Mouse (Mus musculus) heart, embryonic 15.5 days (tissue): ENCODE data around the gene Pcsk5. TPM values are rescaled to one million over a fixed set of nuclear protein-coding genes. Genes with fewer than 3 reads are reported as not detected.

Source experiments
- ATAC-seq: fragments of 200-750 bp; cut with Nextera tagmentation; replicated peaks from 2 replicates; pipeline ENCODE4 v1.8.0; 2017; ENCODE audit warnings: low read depth, moderate TSS enrichment; ENCODE audit not compliant: insufficient number of reproducible peaks, insufficient read depth, low FRiP score
- H3K27ac ChIP-seq: fragments of 300-500 bp; sonication (generic); 2 replicates; pipeline ENCODE4 v1.5.1; 2015; ENCODE audit warnings: mild to moderate bottlenecking, inconsistent platforms
- H3K27me3 ChIP-seq: fragments of 300-500 bp; sonication (generic); 2 replicates; pipeline ENCODE4 v1.6.1; 2015; ENCODE audit warnings: inconsistent platforms
- H3K36me3 ChIP-seq: fragments of 300-500 bp; sonication (generic); 2 replicates; pipeline ENCODE4 v1.6.1; 2015; ENCODE audit warnings: mild to moderate bottlenecking, inconsistent platforms
- H3K4me1 ChIP-seq: fragments of 300-500 bp; sonication (generic); replicated peaks from 2 replicates; pipeline ENCODE4 v1.6.1; 2015; ENCODE audit warnings: inconsistent platforms
- H3K4me2 ChIP-seq: fragments of 300-500 bp; sonication (generic); 2 replicates; pipeline ENCODE4 v1.6.1; 2015; ENCODE audit warnings: inconsistent platforms, mild to moderate bottlenecking, moderate library complexity
- H3K4me3 ChIP-seq: fragments of 300-500 bp; sonication (generic); 2 replicates; pipeline ENCODE4 v1.5.1; 2015; ENCODE audit warnings: mild to moderate bottlenecking, inconsistent platforms
- H3K9ac ChIP-seq: fragments of 300-500 bp; sonication (generic); 2 replicates; pipeline ENCODE4 v1.6.1; 2015; ENCODE audit warnings: mild to moderate bottlenecking, inconsistent platforms
- H3K9me3 ChIP-seq: fragments of 300-500 bp; sonication (generic); replicated peaks from 2 replicates; pipeline ENCODE4 v1.6.1; 2016; ENCODE audit warnings: inconsistent platforms
- WGBS: fragments of 180-500 bp; shearing (Covaris S2); methylation state at CpG from one replicate; pipeline ENCODE4 v1.1.7; 2015; ENCODE audit warnings: mixed read lengths; 5-methylcytosine and 5-hydroxymethylcytosine counted together
- polyA plus RNA-seq: library from polyadenylated mRNA; unstranded; fragments of >200 nt; fragmentation: Nextera tagmentation; extraction: Ambion mirVana; gene quantifications from 2 replicates; pipeline ENCODE4 v1.2.1, GENCODE M21; 2015

Gene Pcsk5
- polyA plus RNA-seq, 1 experiment from 2014 or later, result 11.3 TPM

DNA sequence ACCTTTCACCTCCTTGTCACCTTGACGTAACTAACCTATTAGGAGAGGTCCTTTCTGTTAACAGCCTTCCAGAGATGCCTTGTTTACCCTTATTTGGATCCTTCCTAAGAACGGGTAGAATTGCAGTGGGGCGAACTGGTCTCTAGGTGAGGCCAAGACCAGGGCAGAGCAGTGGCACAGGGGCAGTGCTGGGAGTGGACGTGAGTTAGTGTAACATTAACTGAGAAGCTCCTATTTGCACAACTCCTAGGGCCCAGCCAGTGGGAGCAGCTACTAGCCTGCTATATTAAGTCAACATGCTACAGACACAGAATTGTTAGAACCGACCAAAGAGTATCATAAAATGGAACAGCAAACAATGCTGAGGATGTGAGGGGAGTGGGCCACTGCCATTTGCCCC is 30.8 kb downstream of the Pcsk5 start:
- Histone ChIP-seq H3K4me3 (no peak overlapping the region), H3K4me1 (peaks cover 4% of the 10 kb centered on the region; the same call in 1 of the 2 replicates), H3K9me3 (no peaks in the 10 kb centered on the region), H3K27me3 (no peaks in the 10 kb centered on the region), H3K36me3 (no peaks in the 10 kb centered on the region), H3K9ac (no peak overlapping the region), H3K27ac (no peak overlapping the region), H3K4me2 (no peak overlapping the region)
- WGBS, result 78% methylated on average over 5 of the region's 5 CpGs
- ATAC-seq, result no peak

DNA sequence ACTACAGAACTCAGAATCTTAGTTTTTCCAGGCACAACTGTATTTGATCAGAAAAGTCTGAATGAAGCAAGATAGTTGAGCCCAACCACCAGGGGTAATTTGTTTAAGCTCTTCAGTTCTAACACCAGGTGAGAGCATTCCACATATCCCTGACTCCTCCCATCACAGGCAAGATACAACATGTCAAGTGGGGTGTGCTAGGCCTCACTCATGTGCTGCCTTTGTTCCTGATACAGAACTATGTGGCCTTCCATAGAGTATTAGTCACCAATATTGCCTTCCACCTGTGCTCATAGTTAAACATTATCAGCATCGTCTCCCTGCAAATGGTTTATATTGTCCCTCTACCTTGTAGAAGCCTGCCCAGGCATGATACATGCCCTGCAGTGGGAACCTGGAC is 36.6 kb downstream of the Pcsk5 start:
- WGBS, result 79% methylated on average over 1 of the region's 1 CpGs
- Histone ChIP-seq H3K36me3 (no peaks in the 10 kb centered on the region), H3K4me2 (no peak overlapping the region), H3K27ac (no peak overlapping the region), H3K4me1 (no peaks in the 10 kb centered on the region), H3K4me3 (no peak overlapping the region), H3K27me3 (no peaks in the 10 kb centered on the region), H3K9ac (no peak overlapping the region), H3K9me3 (no peaks in the 10 kb centered on the region)
- ATAC-seq, result no peak

DNA sequence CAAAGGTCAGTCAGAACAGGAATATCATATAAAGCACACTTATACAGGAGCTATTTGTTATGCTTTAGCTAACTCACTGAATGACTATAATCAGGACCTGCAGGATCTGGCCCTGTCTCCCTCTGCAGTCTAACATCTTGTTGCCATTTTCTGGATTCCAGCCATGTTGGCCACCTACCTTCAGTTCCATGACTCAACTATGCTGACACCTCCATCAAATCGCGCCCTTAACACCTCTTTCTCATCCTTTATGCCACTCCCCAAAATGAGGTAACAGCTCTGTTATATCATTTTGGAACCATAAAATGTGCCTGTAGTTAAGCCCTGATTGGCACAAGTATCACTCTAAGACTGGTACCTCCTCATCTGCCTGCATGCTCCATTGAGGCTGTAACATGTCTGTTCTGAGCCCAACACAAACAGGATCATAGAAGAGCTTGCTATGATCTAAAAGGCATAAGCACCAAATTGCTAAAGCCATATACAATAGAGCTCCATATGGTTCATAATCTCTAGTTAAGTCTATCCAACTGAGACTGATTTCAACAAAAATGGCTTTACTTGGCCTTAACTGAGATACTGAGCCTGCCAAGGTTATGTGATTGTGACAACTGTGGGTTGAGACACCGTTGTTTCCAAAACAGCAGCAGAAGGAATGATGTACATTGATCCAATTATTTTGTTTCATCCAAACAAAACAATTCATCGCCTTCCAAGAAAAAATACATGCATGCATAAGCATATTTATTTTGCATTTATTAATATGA is 37.8 kb downstream of the Pcsk5 start:
- no peak overlapping the region for H3K4me2 ChIP-seq
- ATAC-seq, result no peak
- no peak overlapping the region for H3K9ac ChIP-seq
- H3K27ac ChIP-seq, result no peak overlapping the region
- 87% methylated on average over 4 of the region's 4 CpGs for WGBS
- no peaks in the 10 kb centered on the region for H3K36me3 ChIP-seq
- H3K4me1 ChIP-seq, result no peaks in the 10 kb centered on the region
- no peaks in the 10 kb centered on the region for H3K9me3 ChIP-seq
- H3K4me3 ChIP-seq, result no peak overlapping the region
- H3K27me3 ChIP-seq, result no peaks in the 10 kb centered on the region

DNA sequence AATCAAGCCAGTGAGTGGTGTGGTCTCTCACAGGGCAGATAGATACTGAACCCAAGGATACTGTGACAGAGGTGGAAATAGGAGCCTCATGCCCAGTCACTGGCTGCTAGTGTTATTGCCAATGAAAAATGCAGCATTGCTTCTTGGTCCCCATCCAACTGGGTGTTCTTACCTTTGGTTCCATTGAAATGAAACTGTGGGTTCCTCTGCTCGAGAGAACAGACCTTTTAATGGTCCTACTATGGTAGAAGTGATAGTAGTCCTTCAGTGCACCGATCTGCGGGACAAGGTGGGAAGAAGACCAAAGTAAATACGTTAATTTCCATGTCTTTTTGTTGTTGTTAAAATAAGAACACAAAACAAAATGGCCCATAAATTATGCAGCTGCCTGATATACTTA is 44.0 kb downstream of the Pcsk5 start:
- no peak overlapping the region for H3K4me2 ChIP-seq
- no peaks in the 10 kb centered on the region for H3K4me1 ChIP-seq
- 88% methylated on average over 4 of the region's 4 CpGs for WGBS

DNA sequence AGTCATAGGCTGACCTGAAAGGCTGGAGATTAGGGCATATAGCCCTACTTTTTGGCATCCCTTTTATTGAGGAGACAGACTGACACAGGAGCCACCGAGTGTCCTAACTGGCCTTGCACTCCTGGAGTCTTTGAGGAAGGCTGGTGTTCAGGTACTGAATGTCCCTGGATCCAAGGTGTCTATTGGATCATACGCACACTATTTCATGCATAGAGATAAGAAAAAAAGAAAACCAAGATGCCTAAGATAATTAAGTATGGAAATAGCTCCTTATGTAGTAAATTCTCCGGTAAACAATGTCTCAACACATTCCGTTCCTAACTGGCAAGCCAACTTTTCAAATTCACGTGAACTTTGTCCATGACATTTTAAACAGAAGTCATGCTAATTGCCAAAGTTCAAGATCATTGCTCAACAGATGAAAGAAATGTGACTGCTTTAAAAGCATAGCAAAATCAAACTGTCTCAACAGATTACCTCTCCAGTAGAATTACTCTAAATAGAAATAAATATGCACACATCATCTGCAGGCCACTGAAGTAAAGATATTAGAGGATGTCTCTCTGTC is 45.9 kb downstream of the Pcsk5 start:
- H3K36me3 ChIP-seq, result 0 out of 2 replicates have a peak, but pooled peaks cover 8% of the 10 kb centered on the region
- no peak overlapping the region for H3K27ac ChIP-seq
- 83% methylated on average over 5 of the region's 5 CpGs for WGBS
- H3K4me1 ChIP-seq, result no peaks in the 10 kb centered on the region
- H3K4me2 ChIP-seq, result no peak overlapping the region
- ATAC-seq, result no peak
- H3K9me3 ChIP-seq, result no peaks in the 10 kb centered on the region
- H3K9ac ChIP-seq, result no peak overlapping the region
- H3K27me3 ChIP-seq, result no peaks in the 10 kb centered on the region
- H3K4me3 ChIP-seq, result no peak overlapping the region

More for the DNA sequence above, 44.0 kb downstream of the Pcsk5 start:
- Histone ChIP-seq H3K4me3 (no peak overlapping the region), H3K9me3 (no peaks in the 10 kb centered on the region), H3K27ac (no peak overlapping the region), H3K27me3 (no peaks in the 10 kb centered on the region), H3K9ac (no peak overlapping the region), H3K36me3 (0 out of 2 replicates have a peak, but pooled peaks cover 8% of the 10 kb centered on the region)
- no peak for ATAC-seq

DNA sequence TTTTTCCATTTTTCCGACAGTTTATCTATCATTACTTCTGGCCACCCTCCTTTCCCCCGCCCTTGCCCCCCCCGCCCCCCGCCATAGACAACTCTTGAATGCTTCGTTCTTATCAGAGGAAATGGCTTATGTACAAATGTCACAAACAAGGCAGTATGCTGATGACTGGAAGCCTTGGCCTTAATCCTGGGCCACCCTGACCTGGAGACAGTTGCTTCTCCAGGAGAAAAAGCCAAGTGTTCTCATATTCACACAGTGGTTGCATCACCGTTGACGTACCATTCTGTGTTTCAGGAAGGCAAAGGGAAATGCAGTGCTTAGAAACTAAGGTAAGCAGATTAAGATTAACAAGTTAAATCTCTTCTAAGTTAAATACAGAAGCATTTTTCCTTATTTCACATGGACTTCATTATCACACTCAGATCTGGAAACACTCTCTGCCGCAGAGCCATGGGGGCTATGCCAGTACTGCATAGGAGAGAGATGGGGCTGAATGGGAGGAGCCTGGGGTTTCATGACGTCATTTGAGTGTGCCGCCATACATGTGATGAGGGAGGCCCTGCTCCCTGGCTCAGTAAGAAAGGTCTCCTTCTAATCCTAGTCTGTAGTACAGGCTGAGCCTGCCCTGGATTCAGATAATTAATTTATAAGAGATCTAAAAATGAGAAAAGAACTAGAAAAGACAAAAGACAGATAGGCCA is 48.7 kb downstream of the Pcsk5 start:
- WGBS, result 58% methylated on average over 10 of the region's 10 CpGs
- no peak overlapping the region for H3K27ac ChIP-seq
- ATAC-seq, result no peak

DNA sequence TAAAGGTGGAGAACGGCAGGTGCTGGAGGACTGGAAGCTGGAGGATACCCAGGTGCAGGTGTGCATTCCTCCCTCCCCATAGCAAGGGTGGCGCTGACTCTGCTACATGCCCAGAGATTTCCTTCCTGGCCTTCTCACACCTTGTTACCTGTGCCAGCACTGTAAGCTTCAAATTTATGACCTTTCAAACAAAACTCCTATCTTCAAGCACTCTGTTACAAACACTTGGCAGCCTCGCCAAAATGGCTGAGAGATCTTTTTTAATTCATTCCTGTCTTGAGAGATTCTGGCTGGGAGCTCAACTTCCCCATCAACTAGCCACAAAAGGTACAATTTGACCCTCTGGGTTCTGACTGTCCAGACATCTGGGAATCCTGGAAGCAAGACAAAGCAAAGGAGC is 50.7 kb downstream of the Pcsk5 start:
- no peak for ATAC-seq

More for the DNA sequence above, 48.7 kb downstream of the Pcsk5 start:
- Histone ChIP-seq H3K4me2 (no peak overlapping the region), H3K27me3 (no peaks in the 10 kb centered on the region), H3K9me3 (no peaks in the 10 kb centered on the region), H3K4me3 (no peak overlapping the region), H3K36me3 (0 out of 2 replicates have a peak, but pooled peaks cover 8% of the 10 kb centered on the region), H3K4me1 (no peaks in the 10 kb centered on the region), H3K9ac (no peak overlapping the region)

DNA sequence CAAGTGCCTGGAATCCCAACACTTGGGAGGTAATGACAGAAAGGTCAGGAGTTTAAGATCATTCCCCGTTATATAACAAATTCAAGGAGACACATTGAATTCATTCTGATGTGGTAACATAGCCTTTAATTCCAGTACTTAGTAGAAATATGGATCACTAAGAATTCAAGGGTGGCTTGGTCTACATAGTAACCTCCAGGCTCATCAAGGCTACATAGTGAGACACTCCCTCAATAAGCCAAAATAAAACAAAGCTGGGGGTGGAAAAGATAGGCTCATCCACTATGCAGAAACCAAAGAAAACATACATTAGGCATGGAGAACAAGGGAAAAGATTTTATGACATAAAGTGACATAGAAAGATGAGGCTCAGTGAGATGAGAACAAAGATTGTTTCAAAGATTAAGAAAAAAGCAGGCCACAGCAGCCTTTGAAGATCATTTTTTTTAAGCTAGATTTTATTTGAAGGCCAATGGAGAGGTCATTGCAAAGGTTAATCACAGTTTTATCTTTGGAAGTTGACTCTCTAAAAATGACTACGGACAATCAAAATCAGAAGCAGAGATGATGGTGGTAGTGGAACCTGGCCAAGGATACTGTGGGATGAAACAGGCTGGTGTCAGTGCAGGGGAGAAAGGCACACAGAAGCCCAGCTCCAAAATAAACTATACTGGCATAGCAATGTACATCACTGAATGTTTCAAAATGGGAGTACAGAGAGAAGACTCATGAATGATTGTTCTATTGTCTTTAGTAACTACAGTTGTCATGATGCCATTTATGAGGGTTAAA is 52.8 kb downstream of the Pcsk5 start:
- no peak overlapping the region for H3K9ac ChIP-seq
- H3K4me2 ChIP-seq, result no peak overlapping the region
- H3K4me1 ChIP-seq, result no peaks in the 10 kb centered on the region
- no peak overlapping the region for H3K27ac ChIP-seq
- H3K36me3 ChIP-seq, result no peaks in the 10 kb centered on the region
- no peaks in the 10 kb centered on the region for H3K9me3 ChIP-seq
- H3K27me3 ChIP-seq, result no peaks in the 10 kb centered on the region
- 62% methylated on average over 2 of the region's 2 CpGs for WGBS
- ATAC-seq, result no peak
- no peak overlapping the region for H3K4me3 ChIP-seq

More for the DNA sequence above, 50.7 kb downstream of the Pcsk5 start:
- H3K4me2 ChIP-seq, result no peak overlapping the region
- H3K4me1 ChIP-seq, result no peaks in the 10 kb centered on the region
- H3K27ac ChIP-seq, result no peak overlapping the region
- H3K4me3 ChIP-seq, result no peak overlapping the region
- no peaks in the 10 kb centered on the region for H3K36me3 ChIP-seq
- no peaks in the 10 kb centered on the region for H3K9me3 ChIP-seq
- 78% methylated on average over 3 of the region's 3 CpGs for WGBS
- H3K27me3 ChIP-seq, result no peaks in the 10 kb centered on the region
- no peak overlapping the region for H3K9ac ChIP-seq

DNA sequence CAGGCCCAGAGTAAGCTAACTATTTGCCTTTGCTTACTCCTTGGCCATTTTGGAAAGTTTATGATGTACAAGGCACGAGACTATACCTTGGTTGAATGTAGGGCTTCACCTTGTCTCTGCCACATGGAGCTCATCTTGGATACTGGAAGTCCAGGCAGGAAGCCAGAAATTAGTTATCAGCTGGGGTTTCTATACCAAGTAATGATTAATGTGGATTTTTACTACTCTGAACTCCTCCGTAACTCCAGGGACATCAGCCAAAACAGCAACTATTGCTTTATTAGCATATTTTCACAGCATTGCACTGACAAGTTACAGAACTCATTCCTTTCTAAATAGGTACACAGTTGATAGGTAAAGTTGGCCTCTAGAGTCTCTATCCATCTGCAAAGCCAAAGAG is 54.2 kb downstream of the Pcsk5 start:
- H3K4me1 ChIP-seq, result no peaks in the 10 kb centered on the region
- H3K27ac ChIP-seq, result no peak overlapping the region
- no peak overlapping the region for H3K9ac ChIP-seq
- no peaks in the 10 kb centered on the region for H3K27me3 ChIP-seq
- H3K4me3 ChIP-seq, result no peak overlapping the region
- H3K36me3 ChIP-seq, result no peaks in the 10 kb centered on the region
- H3K4me2 ChIP-seq, result no peak overlapping the region
- 66% methylated on average over 2 of the region's 2 CpGs for WGBS
- no peak for ATAC-seq
- no peaks in the 10 kb centered on the region for H3K9me3 ChIP-seq

DNA sequence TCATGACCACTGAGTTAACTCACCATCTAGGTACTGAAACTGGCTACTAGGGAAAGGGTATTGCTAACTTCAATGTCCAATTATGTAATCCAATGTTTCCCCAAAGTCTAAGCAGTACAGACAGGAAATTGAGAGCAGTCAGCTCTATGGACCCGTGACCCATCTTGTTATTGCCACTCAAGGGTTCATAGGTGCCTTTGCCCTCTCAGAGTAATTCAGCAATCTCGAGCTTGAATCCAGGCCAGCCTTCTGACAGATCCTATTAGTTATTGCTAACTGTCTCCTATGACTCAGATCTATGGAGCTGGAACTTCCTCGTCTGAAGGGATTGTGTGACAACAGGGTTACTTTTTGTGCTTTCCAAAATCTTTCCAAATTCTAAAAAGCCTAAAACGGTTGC is 56.1 kb downstream of the Pcsk5 start:
- no peak for ATAC-seq
- no peaks in the 10 kb centered on the region for H3K27me3 ChIP-seq
- H3K36me3 ChIP-seq, result no peaks in the 10 kb centered on the region
- 78% methylated on average over 4 of the region's 4 CpGs for WGBS
- no peak overlapping the region for H3K9ac ChIP-seq
- H3K4me3 ChIP-seq, result no peak overlapping the region
- H3K9me3 ChIP-seq, result no peaks in the 10 kb centered on the region
- no peak overlapping the region for H3K4me2 ChIP-seq
- no peaks in the 10 kb centered on the region for H3K4me1 ChIP-seq
- no peak overlapping the region for H3K27ac ChIP-seq

DNA sequence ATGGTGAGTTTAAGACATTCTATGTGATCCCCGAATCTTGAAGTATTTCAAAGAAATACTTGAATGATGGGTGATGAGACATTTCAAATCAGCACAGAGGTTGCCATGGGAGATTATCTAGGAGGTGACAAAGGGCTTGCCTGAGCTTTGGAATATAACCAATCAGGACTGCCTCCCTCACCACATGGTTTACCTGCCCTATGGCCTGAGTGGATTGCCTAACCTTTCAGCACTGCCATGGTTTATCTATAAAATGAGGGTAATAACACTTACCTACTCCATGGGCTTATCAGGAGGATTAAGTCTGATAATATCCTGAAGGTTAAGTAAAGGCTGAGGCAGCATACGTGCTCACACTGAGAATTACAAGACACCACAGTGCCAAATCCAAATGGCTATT is 61.5 kb downstream of the Pcsk5 start:
- no peak for ATAC-seq
- H3K27ac ChIP-seq, result no peak overlapping the region
- 49% methylated on average over 2 of the region's 2 CpGs for WGBS
- H3K9ac ChIP-seq, result no peak overlapping the region
- no peak overlapping the region for H3K4me3 ChIP-seq
- H3K9me3 ChIP-seq, result no peaks in the 10 kb centered on the region
- H3K4me1 ChIP-seq, result no peaks in the 10 kb centered on the region
- no peaks in the 10 kb centered on the region for H3K27me3 ChIP-seq
- H3K36me3 ChIP-seq, result no peaks in the 10 kb centered on the region
- H3K4me2 ChIP-seq, result no peak overlapping the region
